Mouse (Mus musculus): ENCODE results near the gene Fam20c.

DNA sequence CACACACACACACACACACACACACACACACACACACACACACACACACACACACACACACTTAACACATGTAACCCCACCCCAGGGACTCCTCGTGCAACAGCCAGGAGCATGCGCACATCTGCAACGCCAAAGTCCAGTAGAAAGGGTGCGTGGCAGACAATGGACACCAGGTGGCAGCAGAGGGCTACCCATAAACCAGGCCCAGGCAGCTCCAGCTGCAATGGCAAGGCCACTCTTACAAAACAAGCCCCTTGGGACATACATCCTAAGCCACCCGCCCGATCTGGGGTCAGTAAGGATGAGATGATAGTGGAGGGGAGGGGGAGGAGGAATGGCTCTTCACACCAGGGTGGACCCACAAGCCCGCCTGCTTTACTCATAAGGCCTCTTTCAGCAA is 93.8 kb downstream of the Fam20c start:
- TF ChIP-seq POLR2A (IDR thresholded peaks at IDR 0.05; ENCODE audit: extremely low read depth, insufficient read depth, low read length): no peak
- peak; percentile 99 for TF ChIP-seq CTCF (IDR thresholded peaks at IDR 0.05; ENCODE audit: extremely low read depth, insufficient read depth, low read length)

Data from cortical plate, adult 2 months (tissue).